Mouse (Mus musculus) right cerebral cortex, postnatal 25 days (tissue): ENCODE results near the gene Fgfr2.

Source experiments
- DNase-seq: peaks from one replicate; pipeline ENCODE4 v3.0.0; 2022

Fgfr2 gene

GRCm38 (mm10) chr7:131746752-131747151, 1376.4 kb downstream of the Fgfr2 start:
- no peak for DNase-seq

- no peak for DNase-seq
Measured at GRCm38 (mm10) chr7:131743193-131743592, 1380.0 kb downstream of the Fgfr2 start.

- DNase-seq = no peak
Measured at GRCm38 (mm10) chr7:131722783-131723575, 1400.2 kb downstream of the Fgfr2 start.

GRCm38 (mm10) chr7:131722316-131722715, 1400.8 kb downstream of the Fgfr2 start:
- DNase-seq = no peak

- no peak for DNase-seq
Measured at GRCm38 (mm10) chr7:131718280-131718679, 1404.9 kb downstream of the Fgfr2 start.

- DNase-seq = no peak
Measured at GRCm38 (mm10) chr7:131713076-131713475, 1410.1 kb downstream of the Fgfr2 start.

GRCm38 (mm10) chr7:131696889-131697288, 1426.3 kb downstream of the Fgfr2 start:
- no peak for DNase-seq

- no peak for DNase-seq
Measured at GRCm38 (mm10) chr7:131687324-131687723, 1435.8 kb downstream of the Fgfr2 start.

- DNase-seq = no peak
Measured at GRCm38 (mm10) chr7:131677126-131677525, 1446.0 kb downstream of the Fgfr2 start.

- no peak for DNase-seq
Measured at GRCm38 (mm10) chr7:131670586-131670985, 1452.6 kb downstream of the Fgfr2 start.

GRCm38 (mm10) chr7:131669326-131669725, 1453.8 kb downstream of the Fgfr2 start:
- DNase-seq = peak; percentile 55

- DNase-seq = no peak
Measured at GRCm38 (mm10) chr7:131660726-131661125, 1462.4 kb downstream of the Fgfr2 start.

GRCm38 (mm10) chr7:131656017-131656416, 1467.1 kb downstream of the Fgfr2 start:
- DNase-seq = no peak

- DNase-seq = no peak
Measured at GRCm38 (mm10) chr7:131653416-131653815, 1469.7 kb downstream of the Fgfr2 start.

GRCm38 (mm10) chr7:131651921-131652694, 1471.0 kb downstream of the Fgfr2 start:
- no peak for DNase-seq

GRCm38 (mm10) chr7:131650277-131650676, 1472.9 kb downstream of the Fgfr2 start:
- DNase-seq = no peak

- no peak for DNase-seq
Measured at GRCm38 (mm10) chr7:131648276-131648675, 1474.9 kb downstream of the Fgfr2 start.

GRCm38 (mm10) chr7:131647583-131647982, 1475.6 kb downstream of the Fgfr2 start:
- no peak for DNase-seq

- no peak for DNase-seq
Measured at GRCm38 (mm10) chr7:131644586-131644985, 1478.6 kb downstream of the Fgfr2 start.

GRCm38 (mm10) chr7:131644051-131644450, 1479.1 kb downstream of the Fgfr2 start:
- no peak for DNase-seq

- no peak for DNase-seq
Measured at GRCm38 (mm10) chr7:131643341-131643840, 1479.8 kb downstream of the Fgfr2 start.

- DNase-seq = no peak
Measured at GRCm38 (mm10) chr7:131629562-131629961, 1493.6 kb downstream of the Fgfr2 start.

- peak; percentile 40 for DNase-seq
Measured at GRCm38 (mm10) chr7:131628846-131629391, 1494.2 kb downstream of the Fgfr2 start.

- DNase-seq = no peak
Measured at GRCm38 (mm10) chr7:131628356-131628755, 1494.8 kb downstream of the Fgfr2 start.
